Mouse (Mus musculus) midbrain, embryonic 13.5 days (tissue): ENCODE data around the gene Skap2. TPM values are rescaled to one million over a fixed set of nuclear protein-coding genes. Genes with fewer than 3 reads are reported as not detected.

Source experiments
- ATAC-seq: fragments of 200-750 bp; cut with Nextera tagmentation; 2 replicates; pipeline ENCODE4 v1.8.0; 2017; ENCODE audit warnings: mild to moderate bottlenecking, moderate TSS enrichment, moderate library complexity
- H3K27ac ChIP-seq: fragments of 300-500 bp; sonication (generic); 2 replicates; pipeline ENCODE4 v1.5.1; 2015; ENCODE audit warnings: inconsistent platforms, mild to moderate bottlenecking, moderate library complexity
- H3K27me3 ChIP-seq: fragments of 300-500 bp; sonication (generic); 2 replicates; pipeline ENCODE4 v1.6.1; 2015; ENCODE audit warnings: mild to moderate bottlenecking, inconsistent platforms
- H3K36me3 ChIP-seq: fragments of 300-500 bp; sonication (generic); 2 replicates; pipeline ENCODE4 v1.6.1; 2015; ENCODE audit warnings: mild to moderate bottlenecking, inconsistent platforms
- H3K4me1 ChIP-seq: fragments of 300-500 bp; sonication (generic); replicated peaks from 2 replicates; pipeline ENCODE4 v1.6.1; 2015; ENCODE audit warnings: inconsistent platforms
- H3K4me2 ChIP-seq: fragments of 300-500 bp; sonication (generic); replicated peaks from 2 replicates; pipeline ENCODE4 v1.6.1; 2015; ENCODE audit warnings: moderate library complexity, mild to moderate bottlenecking, inconsistent platforms
- H3K4me3 ChIP-seq: fragments of 300-500 bp; sonication (generic); replicated peaks from 2 replicates; pipeline ENCODE4 v1.5.1; 2015; ENCODE audit warnings: mild to moderate bottlenecking, inconsistent platforms
- H3K9ac ChIP-seq: fragments of 300-500 bp; sonication (generic); replicated peaks from 2 replicates; pipeline ENCODE4 v1.6.1; 2015; ENCODE audit warnings: mild to moderate bottlenecking, inconsistent platforms
- H3K9me3 ChIP-seq: fragments of 300-500 bp; sonication (generic); 2 replicates; pipeline ENCODE4 v1.6.1; 2016; ENCODE audit warnings: mild to moderate bottlenecking, inconsistent platforms
- WGBS: fragments of 180-500 bp; shearing (Covaris S2); methylation state at CpG from one replicate; pipeline ENCODE4 v1.1.7; 2015; 5-methylcytosine and 5-hydroxymethylcytosine counted together
- polyA plus RNA-seq: library from polyadenylated mRNA; unstranded; fragments of >200 nt; fragmentation: Nextera tagmentation; extraction: Ambion mirVana; gene quantifications from 2 replicates; pipeline ENCODE4 v1.2.1, GENCODE M21; 2015

Gene Skap2
- polyA plus RNA-seq, 1 experiment from 2014 or later, result 5.3 TPM

- no peak overlapping the region for H3K4me3 ChIP-seq
- no peak overlapping the region for H3K4me2 ChIP-seq
- H3K36me3 ChIP-seq, result no peaks in the 10 kb centered on the region
- no peaks in the 10 kb centered on the region for H3K9me3 ChIP-seq
- no peak for ATAC-seq
- peaks cover 54% of the 10 kb centered on the region for H3K27me3 ChIP-seq
- 89% methylated on average over 4 of the region's 4 CpGs for WGBS
- no peak overlapping the region for H3K27ac ChIP-seq
- no peaks in the 10 kb centered on the region for H3K4me1 ChIP-seq
- H3K9ac ChIP-seq, result no peak overlapping the region
Observed at GRCm38 (mm10) chr6:51999157-51999478, 13.2 kb downstream of the Skap2 start.

GRCm38 (mm10) chr6:51998409-51999156 is 13.8 kb downstream of the Skap2 start:
- WGBS, result 56% methylated on average over 7 of the region's 7 CpGs

GRCm38 (mm10) chr6:51987999-51988398 is 24.4 kb downstream of the Skap2 start:
- ATAC-seq, result no peak

More at GRCm38 (mm10) chr6:51998409-51999156, 13.8 kb downstream of the Skap2 start:
- no peaks in the 10 kb centered on the region for H3K36me3 ChIP-seq
- no peak overlapping the region for H3K4me2 ChIP-seq
- H3K9ac ChIP-seq, result no peak overlapping the region
- H3K27ac ChIP-seq, result no peak overlapping the region
- peaks cover 49% of the 10 kb centered on the region for H3K27me3 ChIP-seq
- H3K4me1 ChIP-seq, result no peaks in the 10 kb centered on the region
- no peak overlapping the region for H3K4me3 ChIP-seq
- ATAC-seq, result no peak
- no peaks in the 10 kb centered on the region for H3K9me3 ChIP-seq

GRCm38 (mm10) chr6:51977638-51978037 is 34.7 kb downstream of the Skap2 start:
- H3K9ac ChIP-seq, result no peak overlapping the region
- no peaks in the 10 kb centered on the region for H3K36me3 ChIP-seq
- H3K9me3 ChIP-seq, result no peaks in the 10 kb centered on the region
- H3K4me3 ChIP-seq, result no peak overlapping the region
- H3K4me2 ChIP-seq, result no peak overlapping the region
- 59% methylated on average over 3 of the region's 3 CpGs for WGBS
- no peaks in the 10 kb centered on the region for H3K4me1 ChIP-seq
- H3K27ac ChIP-seq, result no peak overlapping the region
- ATAC-seq, result no peak
- H3K27me3 ChIP-seq, result no peaks in the 10 kb centered on the region

More at GRCm38 (mm10) chr6:51987999-51988398, 24.4 kb downstream of the Skap2 start:
- Histone ChIP-seq H3K27ac (no peak overlapping the region), H3K4me3 (no peak overlapping the region), H3K36me3 (no peaks in the 10 kb centered on the region), H3K4me2 (no peak overlapping the region), H3K9me3 (no peaks in the 10 kb centered on the region), H3K27me3 (0 out of 2 replicates have a peak, but pooled peaks cover 4% of the 10 kb centered on the region), H3K9ac (no peak overlapping the region), H3K4me1 (no peaks in the 10 kb centered on the region)
- WGBS, result 87% methylated on average over 2 of the region's 2 CpGs

GRCm38 (mm10) chr6:51975751-51976150 is 36.6 kb downstream of the Skap2 start:
- Histone ChIP-seq H3K27ac (no peak overlapping the region), H3K36me3 (no peaks in the 10 kb centered on the region), H3K9ac (no peak overlapping the region), H3K4me1 (no peaks in the 10 kb centered on the region), H3K4me3 (no peak overlapping the region), H3K27me3 (no peaks in the 10 kb centered on the region), H3K9me3 (no peaks in the 10 kb centered on the region), H3K4me2 (no peak overlapping the region)
- 61% methylated on average over 4 of the region's 4 CpGs for WGBS
- no peak for ATAC-seq

- Histone ChIP-seq H3K4me2 (no peak overlapping the region), H3K9ac (no peak overlapping the region), H3K4me3 (no peak overlapping the region), H3K4me1 (no peaks in the 10 kb centered on the region), H3K9me3 (no peaks in the 10 kb centered on the region), H3K27me3 (no peaks in the 10 kb centered on the region), H3K27ac (no peak overlapping the region), H3K36me3 (no peaks in the 10 kb centered on the region)
- WGBS, result 81% methylated on average over 4 of the region's 4 CpGs
- no peak for ATAC-seq
Observed at GRCm38 (mm10) chr6:51958992-51959391, 53.4 kb downstream of the Skap2 start.

GRCm38 (mm10) chr6:51956048-51956792 is 56.1 kb downstream of the Skap2 start:
- no peaks in the 10 kb centered on the region for H3K9me3 ChIP-seq
- H3K4me1 ChIP-seq, result no peaks in the 10 kb centered on the region
- WGBS, result 79% methylated on average over 4 of the region's 4 CpGs
- H3K4me3 ChIP-seq, result no peak overlapping the region
- H3K27me3 ChIP-seq, result 0 out of 2 replicates have a peak, but pooled peaks cover 2% of the 10 kb centered on the region
- ATAC-seq, result no peak
- H3K27ac ChIP-seq, result no peak overlapping the region
- no peak overlapping the region for H3K4me2 ChIP-seq
- no peak overlapping the region for H3K9ac ChIP-seq
- H3K36me3 ChIP-seq, result no peaks in the 10 kb centered on the region

- Histone ChIP-seq H3K9ac (no peak overlapping the region), H3K4me3 (no peak overlapping the region), H3K27ac (no peak overlapping the region), H3K27me3 (peaks cover 38% of the 10 kb centered on the region), H3K4me2 (no peak overlapping the region), H3K36me3 (no peaks in the 10 kb centered on the region), H3K9me3 (no peaks in the 10 kb centered on the region), H3K4me1 (no peaks in the 10 kb centered on the region)
- no peak for ATAC-seq
Observed at GRCm38 (mm10) chr6:51947661-51948060, 64.7 kb downstream of the Skap2 start.

GRCm38 (mm10) chr6:51944916-51945315 is 67.4 kb downstream of the Skap2 start:
- Histone ChIP-seq H3K9ac (no peak overlapping the region), H3K4me1 (no peaks in the 10 kb centered on the region), H3K4me3 (no peak overlapping the region), H3K9me3 (no peaks in the 10 kb centered on the region), H3K27ac (no peak overlapping the region), H3K4me2 (no peak overlapping the region), H3K36me3 (no peaks in the 10 kb centered on the region), H3K27me3 (peaks cover 60% of the 10 kb centered on the region)
- 81% methylated on average over 2 of the region's 2 CpGs for WGBS
- no peak for ATAC-seq

GRCm38 (mm10) chr6:51933998-51934397 is 78.4 kb downstream of the Skap2 start:
- Histone ChIP-seq H3K4me3 (no peak overlapping the region), H3K9ac (no peak overlapping the region), H3K9me3 (no peaks in the 10 kb centered on the region), H3K27ac (no peak overlapping the region), H3K36me3 (no peaks in the 10 kb centered on the region), H3K27me3 (peaks cover 72% of the 10 kb centered on the region), H3K4me2 (no peak overlapping the region), H3K4me1 (no peaks in the 10 kb centered on the region)
- ATAC-seq, result no peak
- 77% methylated on average over 4 of the region's 4 CpGs for WGBS

GRCm38 (mm10) chr6:51933034-51933611 is 79.2 kb downstream of the Skap2 start:
- H3K4me2 ChIP-seq, result no peak overlapping the region
- 15% methylated on average over 3 of the region's 3 CpGs for WGBS
- no peaks in the 10 kb centered on the region for H3K4me1 ChIP-seq
- H3K4me3 ChIP-seq, result no peak overlapping the region
- no peak overlapping the region for H3K27ac ChIP-seq
- no peaks in the 10 kb centered on the region for H3K9me3 ChIP-seq
- H3K9ac ChIP-seq, result no peak overlapping the region
- ATAC-seq, result no peak
- H3K36me3 ChIP-seq, result no peaks in the 10 kb centered on the region
- peaks cover 72% of the 10 kb centered on the region for H3K27me3 ChIP-seq

GRCm38 (mm10) chr6:51927101-51927500 is 85.2 kb downstream of the Skap2 start:
- Histone ChIP-seq H3K27me3 (peaks cover 84% of the 10 kb centered on the region), H3K4me1 (no peaks in the 10 kb centered on the region), H3K27ac (no peak overlapping the region), H3K36me3 (no peaks in the 10 kb centered on the region), H3K4me2 (no peak overlapping the region), H3K9me3 (no peaks in the 10 kb centered on the region), H3K4me3 (no peak overlapping the region), H3K9ac (no peak overlapping the region)
- ATAC-seq, result no peak
- 49% methylated on average over 3 of the region's 3 CpGs for WGBS
